ENCODE assay signal across 37 mouse cellular contexts in the genomic region with DNA sequence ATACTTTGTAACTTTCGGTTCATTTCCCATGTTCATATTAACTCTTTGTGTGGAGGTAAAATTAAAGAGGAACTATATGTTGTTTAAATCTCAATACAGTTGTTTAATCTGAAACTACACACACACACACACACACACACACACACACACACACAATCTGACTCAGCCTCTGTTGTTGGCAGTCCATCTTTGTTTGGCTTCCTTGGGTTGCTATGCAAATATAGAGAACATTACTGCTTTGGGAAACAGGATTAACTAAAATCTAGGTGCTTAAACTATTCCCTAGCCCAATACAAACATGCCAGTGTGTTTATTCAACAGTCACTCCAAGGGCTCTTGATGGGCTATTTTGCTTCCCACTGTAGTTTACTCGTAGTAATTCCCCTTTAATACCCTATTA. TPM values are rescaled to one million over a fixed set of nuclear protein-coding genes. Genes with fewer than 3 reads are reported as not detected.
"Had no signal": no experiment of that assay in that cellular context is flagged by ENCODE, and none has a peak within 500 bp of the region (broad histone marks: within the 10 kb centered on the region; RNA-seq: fewer than 3 reads in every experiment).

No protein-coding gene starts in this region.

- ATAC-seq: hindbrain, postnatal 0 days; intestine, embryonic 16.5 days had no signal

- H3K36me3 ChIP-seq: heart, embryonic 13.5 days; heart, embryonic 15.5 days; hindbrain, embryonic 13.5 days; hindbrain, embryonic 15.5 days; kidney, embryonic 15.5 days; limb, embryonic 13.5 days had no signal

- H3K27ac ChIP-seq: gastrocnemius, adult 2 months; heart, adult 2 months; heart, embryonic 13.5 days; heart, embryonic 15.5 days; hindbrain, embryonic 13.5 days; hindbrain, embryonic 15.5 days; hindbrain, postnatal 0 days; kidney, embryonic 15.5 days; kidney, postnatal 0 days; limb, embryonic 13.5 days had no signal

- H3K4me1 ChIP-seq: heart, embryonic 13.5 days; heart, embryonic 15.5 days; kidney, embryonic 15.5 days; limb, embryonic 13.5 days had no signal

- H3K4me3 ChIP-seq: gastrocnemius, adult 2 months; heart, adult 2 months; heart, embryonic 13.5 days; heart, embryonic 15.5 days; hindbrain, embryonic 13.5 days; hindbrain, embryonic 15.5 days; kidney, embryonic 15.5 days; limb, embryonic 13.5 days had no signal

- H3K9me3 ChIP-seq: heart, embryonic 13.5 days; heart, embryonic 15.5 days; hindbrain, embryonic 13.5 days; hindbrain, embryonic 15.5 days; kidney, embryonic 15.5 days; limb, embryonic 13.5 days had no signal

- H3K4me2 ChIP-seq: heart, embryonic 11.5 days; heart, embryonic 13.5 days; heart, embryonic 15.5 days; hindbrain, embryonic 13.5 days; hindbrain, embryonic 15.5 days; kidney, embryonic 15.5 days; limb, embryonic 13.5 days had no signal

- H3K27me3 ChIP-seq: heart, embryonic 13.5 days; heart, embryonic 15.5 days; hindbrain, embryonic 15.5 days; kidney, embryonic 15.5 days; limb, embryonic 13.5 days had no signal

- H3K9ac ChIP-seq: heart, embryonic 13.5 days; heart, embryonic 15.5 days; hindbrain, embryonic 13.5 days; hindbrain, embryonic 15.5 days; kidney, embryonic 15.5 days; limb, embryonic 13.5 days had no signal

- DNase-seq: gastrocnemius, adult 2 months; gastrocnemius, postnatal 10 days; gastrocnemius, postnatal 36 days; heart, adult 2 months; heart, postnatal 14 days; heart, postnatal 36 days; kidney, adult 11 months; kidney, adult 2 months; kidney, adult 9 months; kidney, postnatal 14 days; kidney, postnatal 36 days; layer of hippocampus, adult 9-11 months; layer of hippocampus, postnatal 36 days; left cerebral cortex, postnatal 4 days had no signal

RNA-seq across cellular contexts. Expression of gene Gm21958, which starts 26.9 kb away (rescaled TPM):
- total RNA-seq: gastrocnemius, adult 2 months; gastrocnemius, postnatal 10 days; gastrocnemius, postnatal 36 days; heart, adult 2 months; heart, postnatal 14 days; heart, postnatal 36 days; hematopoietic stem cell, adult 5-6 weeks; hindbrain, postnatal 0 days; layer of hippocampus, adult 18-20 months; layer of hippocampus, adult 8-10 months; layer of hippocampus, postnatal 14 days; layer of hippocampus, postnatal 36 days; left cerebral cortex, adult 18-20 months; left cerebral cortex, adult 8-10 months; left cerebral cortex, postnatal 10 days; left cerebral cortex, postnatal 25 days; left cerebral cortex, postnatal 4 days had no signal
- polyA plus RNA-seq: frontal cortex, adult 2 months; gonadal fat pad, adult 2 months; heart, adult 2 months; heart, postnatal 0 days; hindbrain, embryonic 11.5 days; hindbrain, postnatal 0 days; intestine, embryonic 16.5 days; kidney, adult 2 months; large intestine, adult 2 months had no signal
